Mouse (Mus musculus): Measurements from ENCODE around the gene Hist1h2ah. TPM values are rescaled to one million over a fixed set of nuclear protein-coding genes. Genes with fewer than 3 reads are reported as not detected.

Gene Hist1h2ah
- total and polyA plus RNA-seq, 3 experiments: 14.2 to 18.9 (median 16.0) TPM

DNA sequence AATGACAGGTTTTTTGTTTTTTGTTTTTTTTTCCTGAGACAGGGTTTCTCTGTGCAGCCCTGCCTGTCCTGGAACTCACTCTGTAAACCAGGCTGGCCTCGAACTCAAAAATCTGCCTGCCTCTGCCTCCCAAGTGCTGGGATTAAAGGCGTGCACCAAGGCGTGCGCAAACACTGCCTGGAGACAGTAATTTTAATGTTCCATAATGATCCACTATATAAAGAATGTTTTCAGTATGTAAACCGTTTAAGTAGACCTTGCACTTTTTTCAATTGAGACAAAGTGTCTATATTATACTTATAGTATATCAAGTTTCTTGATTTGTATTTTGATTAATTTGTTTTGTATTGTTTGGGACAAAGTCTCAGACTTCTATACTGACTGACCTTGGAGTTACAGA lies 4.0 kb upstream of the Hist1h2ah start:
- no peak for DNase-seq

GRCm38 (mm10) chr13:22037415-22037814 lies 2.0 kb upstream of the Hist1h2ah start:
- DNase-seq: no peak

GRCm38 (mm10) chr13:22036986-22037385 lies 1.6 kb upstream of the Hist1h2ah start:
- no peak for DNase-seq

DNA sequence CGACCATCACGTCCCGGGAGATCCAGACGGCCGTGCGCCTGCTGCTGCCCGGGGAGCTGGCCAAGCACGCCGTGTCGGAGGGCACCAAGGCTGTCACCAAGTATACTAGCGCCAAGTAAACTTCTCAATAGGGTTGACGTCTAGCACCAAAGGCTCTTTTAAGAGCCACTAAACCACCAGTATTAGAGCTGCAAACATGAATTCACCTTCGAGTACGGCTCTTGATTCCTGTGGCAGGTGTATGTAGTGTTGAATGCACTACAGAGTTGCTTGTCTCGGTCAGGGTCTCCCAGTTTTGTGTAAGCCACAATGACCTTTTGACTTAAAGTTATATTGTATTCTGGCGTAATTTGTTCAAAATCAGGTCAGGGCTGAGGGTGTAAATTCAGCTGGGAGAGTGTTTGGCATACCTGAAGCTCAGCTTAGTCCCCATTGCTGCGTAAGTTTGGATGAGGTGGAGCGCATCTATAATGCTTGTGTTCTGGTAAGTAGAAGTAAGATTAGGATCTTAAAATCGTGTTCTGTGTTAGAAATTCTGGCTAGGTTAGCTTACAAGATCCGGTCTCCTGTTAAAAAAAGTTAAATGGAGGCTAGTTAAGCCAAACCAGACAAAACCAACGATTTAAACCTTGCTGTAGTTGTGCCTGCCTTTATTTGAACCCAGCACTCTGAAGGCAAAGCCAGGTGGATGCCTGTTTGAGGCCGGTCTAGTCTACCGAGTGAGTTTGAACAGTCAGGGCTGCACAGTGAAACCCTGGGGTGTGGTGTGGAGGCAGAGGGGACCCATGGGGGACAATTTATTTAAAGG lies 985 bp upstream of the Hist1h2ah start:
- no peak for DNase-seq

DNA sequence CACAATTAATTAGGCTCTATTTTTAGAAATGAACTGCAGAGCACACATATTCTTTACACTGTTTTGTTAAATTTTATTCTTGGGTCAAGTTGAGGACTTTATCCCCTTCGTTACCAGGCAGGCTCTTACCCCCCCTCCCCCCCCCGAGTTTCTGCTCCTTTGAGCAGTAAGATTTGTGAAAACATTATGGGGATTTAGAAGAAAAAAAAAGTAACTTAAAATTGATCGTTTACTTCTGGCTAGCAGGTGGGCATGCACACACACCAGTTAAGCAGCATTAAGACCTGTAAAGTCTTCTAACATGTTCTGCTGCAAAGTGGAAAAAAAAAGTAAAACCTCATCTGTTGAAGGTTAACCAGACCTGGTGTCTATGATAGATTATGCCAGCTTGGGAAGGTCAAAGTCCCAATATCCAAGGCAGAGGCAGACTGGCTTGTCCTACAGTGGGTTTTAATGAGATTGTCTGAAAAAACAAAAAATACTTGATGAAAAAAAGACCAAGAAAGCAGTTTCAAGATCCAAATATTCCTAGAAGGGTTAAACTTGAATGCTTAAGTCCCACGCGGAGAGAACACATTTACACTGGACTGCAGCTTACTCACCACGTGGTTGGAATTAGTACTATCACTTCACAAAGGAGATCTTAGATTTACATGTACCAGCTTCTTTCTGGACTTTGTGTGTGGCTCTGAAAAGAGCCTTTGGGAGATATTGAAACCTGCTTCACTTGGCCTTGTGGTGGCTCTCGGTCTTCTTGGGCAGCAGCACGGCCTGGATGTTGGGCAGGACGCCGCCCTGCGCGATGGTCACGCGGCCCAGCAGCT lies 713 bp downstream of the Hist1h2ah start:
- DNase-seq: peak; percentile 31

GRCm38 (mm10) chr13:22033741-22034442 lies 1.5 kb downstream of the Hist1h2ah start:
- DNase-seq: no peak

DNA sequence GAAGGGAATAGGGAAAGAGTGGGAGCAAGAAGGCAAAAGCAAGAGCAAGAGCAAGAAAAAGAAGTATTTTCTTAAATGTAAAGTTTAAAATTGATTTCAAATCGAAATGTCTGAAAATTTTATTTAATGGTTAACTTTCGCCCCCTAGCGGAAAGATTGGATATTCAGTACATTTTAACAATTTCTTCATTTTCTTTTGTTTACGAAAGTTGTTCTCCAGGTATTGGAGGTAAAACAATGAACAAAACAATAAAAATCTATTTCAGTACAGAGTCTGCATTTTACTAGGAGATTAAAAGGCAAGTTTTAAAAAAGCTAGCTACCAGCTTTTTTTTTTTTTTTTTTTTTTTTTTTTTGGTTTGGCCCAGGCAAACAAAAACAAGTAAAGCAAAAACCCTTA lies 4.9 kb downstream of the Hist1h2ah start:
- no peak for DNase-seq

DNA sequence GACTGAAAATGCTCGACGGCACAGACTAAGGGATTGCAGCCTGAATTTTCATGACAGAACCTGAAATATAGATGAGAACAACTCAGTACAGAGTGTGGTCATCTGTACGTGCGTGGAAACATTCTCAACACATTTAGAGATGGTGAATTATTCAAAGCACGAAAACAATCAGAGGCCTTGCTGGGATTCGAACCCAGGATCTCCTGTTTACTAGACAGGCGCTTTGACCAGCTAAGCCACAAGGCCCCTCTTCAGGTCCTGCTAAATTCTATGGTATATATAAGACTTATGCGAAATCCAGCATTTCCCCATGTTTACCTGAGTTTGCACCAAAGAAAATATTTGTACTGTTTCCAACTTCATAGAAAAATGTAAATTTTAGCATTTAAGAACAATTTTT lies 5.4 kb downstream of the Hist1h2ah start:
- DNase-seq: no peak

DNA sequence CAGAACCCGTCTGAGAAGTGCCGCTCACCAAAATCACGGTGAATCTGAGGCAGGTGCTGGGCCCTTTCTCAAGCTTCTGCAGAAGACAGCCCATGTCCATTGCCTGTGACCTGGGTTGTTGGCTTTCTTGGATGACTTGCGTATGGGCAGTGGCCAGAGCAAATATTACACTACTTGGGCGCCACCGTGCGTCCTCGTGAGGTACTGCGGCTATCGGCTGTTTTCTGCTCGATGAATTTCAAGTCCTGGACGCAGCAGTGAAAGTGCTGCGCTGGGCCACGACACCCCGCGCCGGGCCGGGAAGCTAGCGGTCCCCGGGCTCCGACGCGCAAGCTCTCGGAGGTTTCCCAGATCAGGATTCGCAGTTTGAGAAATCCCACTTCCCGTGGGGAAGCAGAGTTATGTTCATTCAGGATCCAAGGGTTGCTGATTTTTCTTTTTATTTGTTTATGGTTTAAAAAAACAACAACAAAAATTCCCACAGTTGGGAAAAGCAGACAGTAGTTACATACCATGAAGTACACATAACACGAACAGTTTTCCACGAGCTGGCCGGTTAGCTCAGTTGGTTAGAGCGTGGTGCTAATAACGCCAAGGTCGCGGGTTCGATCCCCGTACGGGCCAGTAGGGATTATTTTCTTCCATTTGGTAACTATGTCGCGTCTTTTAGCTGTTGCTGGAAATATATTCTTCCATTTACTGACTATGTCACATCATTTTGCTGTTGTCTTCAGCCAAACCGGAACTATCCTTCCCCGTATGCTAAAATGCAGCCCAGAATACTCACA lies 6.5 kb downstream of the Hist1h2ah start:
- DNase-seq: peak; percentile 96

DNA sequence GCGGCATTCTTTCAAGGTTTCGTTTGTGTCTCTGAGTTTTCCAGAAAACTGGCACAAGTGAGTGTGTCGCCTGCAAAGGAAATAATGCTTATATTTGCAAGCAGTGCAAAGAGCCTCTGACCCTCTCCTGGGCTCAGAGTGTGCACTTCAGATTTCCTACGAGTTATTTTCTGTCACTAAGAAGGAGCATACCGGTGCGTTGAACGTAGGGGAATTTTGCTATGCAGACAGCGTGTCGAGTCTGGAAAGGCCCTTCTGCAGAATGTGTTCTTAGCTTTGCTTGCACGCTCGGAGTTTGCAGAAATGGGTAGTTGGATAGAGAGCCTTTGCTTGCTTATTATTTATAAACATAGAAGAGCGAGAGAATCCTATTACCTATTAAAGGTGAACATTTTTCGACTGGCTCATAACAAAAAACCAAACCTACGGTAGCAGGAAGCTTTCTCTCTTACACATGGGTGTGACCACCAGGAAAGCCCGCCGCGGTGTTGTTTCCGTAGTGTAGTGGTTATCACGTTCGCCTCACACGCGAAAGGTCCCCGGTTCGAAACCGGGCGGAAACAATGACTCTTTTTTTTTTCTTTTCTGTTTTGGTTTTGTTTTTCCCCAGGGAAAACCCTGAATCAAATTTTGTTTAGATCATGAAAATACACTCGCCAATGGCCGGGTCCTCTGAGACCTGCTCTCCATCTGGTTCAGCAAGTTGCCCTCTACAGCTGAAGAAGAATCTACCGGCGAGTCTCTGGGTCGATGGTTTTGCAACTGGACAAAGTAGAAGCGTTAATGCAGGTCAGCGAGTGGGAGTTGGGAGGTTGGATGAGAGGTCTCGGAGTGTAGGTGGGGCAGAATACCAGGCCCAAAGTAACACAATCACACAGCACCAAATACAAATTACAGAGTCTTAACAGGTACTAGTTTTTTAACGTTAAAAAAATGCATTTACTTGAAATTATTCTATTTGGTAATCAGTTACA lies 9.0 kb downstream of the Hist1h2ah start:
- peak; percentile 88 for DNase-seq

GRCm38 (mm10) chr13:22022241-22022640 lies 13.1 kb downstream of the Hist1h2ah start:
- peak; percentile 87 for DNase-seq

DNA sequence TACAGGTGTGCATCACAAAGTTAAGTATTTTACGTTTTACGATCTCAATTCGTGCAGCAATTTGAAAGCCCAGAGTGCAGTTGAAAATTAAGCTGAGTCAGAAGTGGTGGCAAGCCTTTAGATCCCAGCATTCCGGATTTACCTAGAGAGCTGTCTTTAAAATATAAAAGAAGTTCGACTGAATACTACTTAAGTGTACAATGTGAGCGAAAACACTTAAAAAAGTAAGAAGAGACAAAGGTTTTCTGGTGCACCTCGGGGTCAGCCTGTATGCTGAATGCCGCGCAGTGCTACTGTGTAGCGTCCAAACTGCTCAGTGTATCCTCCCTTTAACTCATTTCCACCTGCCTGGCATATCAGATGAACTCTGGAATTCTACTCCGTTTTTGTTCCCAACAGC lies 13.8 kb downstream of the Hist1h2ah start:
- no peak for DNase-seq

GRCm38 (mm10) chr13:22020901-22021339 lies 14.4 kb downstream of the Hist1h2ah start:
- DNase-seq: peak; percentile 83

DNA sequence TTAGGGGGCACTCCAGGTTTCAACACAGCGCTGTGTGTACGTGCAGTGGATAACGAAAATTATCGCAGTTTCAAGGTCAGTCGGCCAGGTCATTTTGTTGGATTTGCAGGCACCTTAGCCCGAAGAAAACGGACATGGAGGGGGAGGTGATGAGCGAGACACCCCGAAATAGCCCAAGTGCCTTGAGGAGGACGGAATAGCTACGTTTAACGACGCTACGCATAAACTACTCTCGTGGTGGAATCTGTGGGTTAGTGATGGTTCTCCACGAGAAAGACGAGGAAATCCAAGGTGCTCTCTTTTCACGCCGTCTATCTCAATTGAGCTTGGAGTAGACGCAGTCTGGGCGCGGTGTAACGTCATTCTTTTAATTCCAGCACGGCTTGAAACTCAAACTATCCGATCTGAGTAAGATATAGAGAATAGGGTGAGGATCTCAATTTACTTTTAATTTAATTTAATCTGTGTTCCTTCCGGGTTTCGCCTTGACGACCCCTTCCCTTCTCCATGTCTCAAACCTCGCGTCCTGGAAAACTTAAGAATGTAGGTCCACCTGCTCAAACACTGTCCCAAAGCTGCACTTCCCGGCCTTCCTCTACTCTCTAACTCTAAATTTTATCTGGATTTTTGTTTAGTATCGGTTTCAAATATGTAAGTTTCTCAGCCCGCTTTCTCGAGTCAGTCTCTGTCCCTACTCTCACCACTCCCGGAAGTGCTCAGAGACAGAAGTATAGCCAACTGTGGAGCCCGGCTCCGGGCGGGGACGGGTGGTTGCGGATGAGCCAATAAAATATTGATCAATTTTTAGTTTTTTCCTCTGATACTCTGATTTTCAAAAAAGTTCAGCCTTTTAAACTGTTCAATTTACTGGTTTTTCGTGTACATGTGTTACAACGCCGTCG lies 15.2 kb downstream of the Hist1h2ah start:
- DNase-seq: peak; percentile 43

DNA sequence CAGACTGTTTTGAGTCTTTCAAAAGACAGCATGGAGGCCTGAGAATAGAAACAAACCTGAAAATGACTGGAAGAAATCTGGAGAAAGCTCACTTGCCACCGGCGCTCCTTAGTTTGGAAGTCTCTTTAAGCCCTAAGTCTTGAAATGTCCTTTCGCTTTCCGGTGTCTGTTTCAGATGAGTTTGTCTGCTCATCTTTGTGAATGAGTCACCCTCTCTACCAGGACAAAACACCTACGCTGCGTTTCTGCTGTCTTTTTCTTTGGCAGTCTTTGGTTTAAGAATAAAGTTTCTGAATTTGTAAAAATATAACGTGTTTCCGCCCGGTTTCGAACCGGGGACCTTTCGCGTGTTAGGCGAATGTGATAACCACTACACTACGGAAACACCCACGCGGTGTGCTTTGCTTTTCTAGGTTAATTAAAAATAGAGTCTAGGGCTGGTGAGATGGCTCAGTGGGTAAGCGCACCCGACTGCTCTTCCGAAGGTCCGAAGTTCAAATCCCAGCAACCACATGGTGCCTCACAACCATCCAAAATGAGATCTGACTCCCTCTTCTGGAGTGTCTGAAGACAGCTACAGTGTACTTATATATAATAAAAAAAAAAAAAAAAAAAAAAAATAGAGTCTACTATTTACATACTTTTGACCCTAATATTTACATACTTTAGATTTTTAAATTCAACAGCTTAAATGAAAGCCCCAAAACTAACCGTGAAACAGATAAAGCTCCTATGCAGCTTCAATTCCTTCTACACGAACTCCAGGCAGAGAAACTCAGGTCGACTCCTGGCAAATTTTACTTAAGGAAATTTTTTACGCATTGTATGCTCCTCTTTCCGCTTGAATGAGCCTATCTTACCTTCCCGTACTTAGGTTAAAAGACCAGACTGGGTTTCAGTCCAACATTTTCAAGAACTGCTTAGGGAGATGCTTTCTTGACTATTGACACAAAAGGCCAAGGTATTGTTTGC lies 19.6 kb downstream of the Hist1h2ah start:
- DNase-seq: peak; percentile 83

DNA sequence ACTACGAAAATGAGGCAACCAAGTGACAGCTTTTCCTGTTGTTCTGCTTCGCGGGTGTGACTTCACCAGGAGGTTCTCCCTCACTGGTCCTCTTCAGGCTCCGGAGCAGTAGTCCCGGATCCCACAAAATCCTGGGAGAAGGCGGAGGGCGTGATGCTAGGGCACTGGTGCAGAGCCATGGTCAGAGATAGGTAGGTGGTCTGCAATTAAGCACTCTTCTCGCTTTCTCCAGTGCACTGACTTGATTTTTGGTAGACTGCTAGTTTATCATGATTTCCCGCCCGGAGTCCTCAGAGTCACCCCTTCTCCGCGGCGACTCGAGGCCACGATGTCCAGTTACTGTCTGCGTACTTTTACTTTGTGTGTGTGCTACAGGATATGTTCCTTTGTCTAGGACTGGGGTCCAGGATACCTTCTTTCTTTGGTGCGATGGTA lies 20.9 kb downstream of the Hist1h2ah start:
- no peak for DNase-seq

GRCm38 (mm10) chr13:22013716-22014115 lies 21.7 kb downstream of the Hist1h2ah start:
- no peak for DNase-seq

DNA sequence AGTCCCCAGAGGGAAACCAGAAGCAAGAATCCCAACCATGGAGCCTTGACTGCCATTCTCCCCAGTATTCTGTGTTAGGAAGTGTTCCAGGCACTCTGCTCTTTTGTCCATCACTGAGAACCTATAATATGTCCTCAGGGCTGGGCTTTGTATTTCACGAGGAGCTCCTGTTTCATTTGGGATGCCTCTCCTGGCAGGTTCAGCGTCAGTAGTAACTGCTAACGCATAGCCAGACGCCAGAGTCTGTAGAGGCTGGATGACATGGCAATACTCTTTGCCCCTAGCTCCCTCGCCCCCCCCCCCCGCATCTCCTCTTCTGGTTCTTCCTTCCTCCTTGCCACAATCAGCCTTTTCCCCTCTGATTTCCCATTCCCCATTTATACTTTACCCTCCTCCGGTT lies 25.7 kb downstream of the Hist1h2ah start, which contains the start of gene Prss16:
Gene Prss16 (minus strand): TSS at position 101 of the 400 bp plus-strand sequence.
- no peak for DNase-seq
